Mouse (Mus musculus): Measurements from ENCODE around the gene Csf2rb2. TPM values are rescaled to one million over a fixed set of nuclear protein-coding genes. Genes with fewer than 3 reads are reported as not detected.
"Not testable (repeated sequence)": the region's sequence is repeated elsewhere in the genome, so short reads cannot be mapped to it uniquely, and the experiment has no call there.

Csf2rb2 gene
- polyA plus RNA-seq, 1 experiment from 2014 or later = 0.18 TPM

DNA sequence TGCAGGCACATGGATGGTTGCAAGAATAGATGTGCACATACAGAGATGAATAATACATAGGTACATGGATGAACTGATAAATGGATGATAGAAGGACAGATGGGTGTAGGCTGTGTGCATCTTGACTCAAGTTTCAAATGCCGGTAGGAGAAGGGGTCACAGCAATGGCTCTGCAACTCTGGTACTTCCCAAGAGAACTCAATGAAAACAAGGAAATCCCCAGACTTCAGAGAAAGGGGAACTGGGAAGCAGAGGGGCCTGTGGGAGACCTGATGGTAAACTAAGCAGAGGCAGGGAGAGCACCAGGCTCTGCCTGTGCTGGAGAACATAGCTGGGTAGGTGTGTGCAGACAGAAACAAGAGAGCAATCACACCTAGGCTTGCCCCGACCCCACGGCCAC lies 28.9 kb upstream of the Csf2rb2 start:
- Histone ChIP-seq H3K4me1 (ENCODE audit: control insufficient read depth in 2 of 2, insufficient read depth in 2 of 2, low read length in 2 of 2) (no peaks in the 10 kb centered on the region), H3K27me3 (ENCODE audit: control insufficient read depth, insufficient read depth, low read length) (no peaks in the 10 kb centered on the region), H3K9ac (ENCODE audit: low read length) (no peak overlapping the region), H3K4me3 (ENCODE audit: control insufficient read depth in 1 of 2, insufficient read depth in 1 of 2, low read depth in 1 of 2, low read length in 2 of 2) (no peak overlapping the region), H3K9me3 (ENCODE audit: control insufficient read depth, low read length) (no peaks in the 10 kb centered on the region), H3K36me3 (ENCODE audit: control insufficient read depth, insufficient read depth, low read length) (no peaks in the 10 kb centered on the region), H3K4me2 (ENCODE audit: low read length) (no peak overlapping the region), H3K27ac (replicated peaks in 1 of 2; ENCODE audit: control insufficient read depth in 1 of 2, insufficient read depth in 1 of 2, low read depth in 2 of 2, low read length in 2 of 2) (no peak overlapping the region)
- no peak for ATAC-seq (ENCODE audit: insufficient number of reproducible peaks, insufficient read depth, low FRiP score, low read depth)
- 81% methylated on average over 3 of the region's 3 CpGs for WGBS

DNA sequence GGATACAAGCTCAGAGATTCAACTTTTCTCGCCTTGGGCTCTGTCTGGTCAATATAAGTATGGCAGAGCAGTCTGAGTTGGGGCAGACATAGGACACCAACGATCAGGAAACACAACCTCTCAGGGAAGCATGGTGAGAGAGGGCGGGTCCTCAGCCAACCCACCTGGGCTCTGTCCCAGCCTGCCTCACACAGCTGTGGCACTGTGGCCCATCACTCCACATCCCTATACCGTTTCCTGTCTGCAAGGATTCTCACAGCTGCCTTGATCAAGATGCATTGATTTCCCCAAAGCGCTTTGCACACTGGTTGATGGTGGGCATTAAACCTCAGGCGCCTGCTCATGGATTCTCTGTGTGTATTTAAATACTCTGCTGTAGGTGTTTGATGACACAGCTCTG lies 27.5 kb upstream of the Csf2rb2 start:
- Histone ChIP-seq H3K27ac (replicated peaks in 1 of 2; ENCODE audit: control insufficient read depth in 1 of 2, insufficient read depth in 1 of 2, low read depth in 2 of 2, low read length in 2 of 2) (no peak overlapping the region), H3K9me3 (ENCODE audit: control insufficient read depth, low read length) (no peaks in the 10 kb centered on the region), H3K36me3 (ENCODE audit: control insufficient read depth, insufficient read depth, low read length) (no peaks in the 10 kb centered on the region), H3K4me2 (ENCODE audit: low read length) (no peak overlapping the region), H3K4me3 (ENCODE audit: control insufficient read depth in 1 of 2, insufficient read depth in 1 of 2, low read depth in 1 of 2, low read length in 2 of 2) (no peak overlapping the region), H3K4me1 (ENCODE audit: control insufficient read depth in 2 of 2, insufficient read depth in 2 of 2, low read length in 2 of 2) (no peaks in the 10 kb centered on the region), H3K27me3 (ENCODE audit: control insufficient read depth, insufficient read depth, low read length) (no peaks in the 10 kb centered on the region), H3K9ac (ENCODE audit: low read length) (no peak overlapping the region)
- 66% methylated on average over 6 of the region's 6 CpGs for WGBS
- ATAC-seq (ENCODE audit: insufficient number of reproducible peaks, insufficient read depth, low FRiP score, low read depth) = no peak

DNA sequence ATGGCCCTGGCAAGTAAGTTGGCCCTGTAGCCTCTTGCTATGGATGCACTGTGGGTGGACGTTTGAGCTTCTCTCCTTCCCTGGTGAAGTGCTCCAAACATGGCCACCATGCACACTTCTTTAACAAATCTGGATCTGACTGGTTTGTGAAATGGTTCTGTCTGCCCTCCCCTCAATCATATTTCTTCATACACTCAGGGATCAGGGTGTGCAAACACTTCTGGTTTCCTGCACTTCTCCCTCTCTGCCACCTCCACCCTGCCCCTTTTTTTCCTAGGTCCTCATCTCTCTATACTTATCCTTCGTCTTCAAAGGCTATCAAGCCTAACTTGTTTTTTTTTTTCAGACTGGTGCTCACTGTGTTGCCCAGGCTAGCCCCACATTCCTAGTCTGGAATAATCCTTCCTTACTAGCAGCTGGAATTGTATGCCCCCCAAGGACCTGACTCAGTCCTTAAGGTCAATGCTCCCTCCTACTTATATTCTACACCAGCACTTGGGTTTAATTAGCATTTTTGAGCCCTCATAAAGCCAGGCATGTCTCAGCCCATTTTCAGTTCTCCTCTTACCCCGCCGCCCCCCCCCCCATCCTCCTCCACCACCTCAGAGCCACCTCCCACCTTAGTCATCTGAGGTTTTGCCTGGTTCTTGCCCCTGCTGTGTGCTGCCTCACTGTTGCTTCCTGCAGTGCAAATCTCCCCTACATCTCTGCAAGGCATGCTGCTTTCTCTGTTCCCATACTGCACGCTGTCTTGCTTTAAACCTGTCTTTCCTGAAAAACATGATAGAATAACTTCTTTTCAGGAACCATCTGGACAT lies 26.2 kb upstream of the Csf2rb2 start:
- 66% methylated on average over 5 of the region's 5 CpGs for WGBS
- H3K9ac ChIP-seq (ENCODE audit: low read length) = no peak overlapping the region
- no peak for ATAC-seq (ENCODE audit: insufficient number of reproducible peaks, insufficient read depth, low FRiP score, low read depth)
- no peak overlapping the region for H3K4me2 ChIP-seq (ENCODE audit: low read length)
- no peaks in the 10 kb centered on the region for H3K27me3 ChIP-seq (ENCODE audit: control insufficient read depth, insufficient read depth, low read length)
- H3K9me3 ChIP-seq (ENCODE audit: control insufficient read depth, low read length) = no peaks in the 10 kb centered on the region
- no peak overlapping the region for H3K27ac ChIP-seq (replicated peaks in 1 of 2; ENCODE audit: control insufficient read depth in 1 of 2, insufficient read depth in 1 of 2, low read depth in 2 of 2, low read length in 2 of 2)
- H3K4me1 ChIP-seq (ENCODE audit: control insufficient read depth in 2 of 2, insufficient read depth in 2 of 2, low read length in 2 of 2) = no peaks in the 10 kb centered on the region
- no peaks in the 10 kb centered on the region for H3K36me3 ChIP-seq (ENCODE audit: control insufficient read depth, insufficient read depth, low read length)
- no peak overlapping the region for H3K4me3 ChIP-seq (ENCODE audit: control insufficient read depth in 1 of 2, insufficient read depth in 1 of 2, low read depth in 1 of 2, low read length in 2 of 2)

DNA sequence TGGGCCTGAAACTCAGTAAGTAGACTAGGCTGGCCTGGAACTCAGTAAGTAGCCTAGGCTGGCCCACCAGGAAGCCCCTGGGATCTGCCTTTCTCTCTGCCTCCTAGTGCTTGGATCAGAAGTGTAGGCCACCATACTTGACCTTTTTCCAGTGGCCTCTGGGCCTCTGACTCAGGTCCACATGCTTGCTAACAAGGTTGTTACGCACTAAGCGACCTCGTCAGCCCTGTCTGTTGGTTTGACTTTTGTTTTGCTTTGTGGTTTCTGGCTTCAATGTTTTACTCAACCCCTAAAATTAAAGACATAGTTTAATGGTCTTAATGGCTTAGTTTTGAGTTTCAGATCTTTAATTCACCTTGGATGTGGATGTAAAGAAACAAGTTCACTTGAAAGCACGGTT lies 25.2 kb upstream of the Csf2rb2 start:
- Histone ChIP-seq H3K27ac (replicated peaks in 1 of 2; ENCODE audit: control insufficient read depth in 1 of 2, insufficient read depth in 1 of 2, low read depth in 2 of 2, low read length in 2 of 2) (no peak overlapping the region), H3K4me2 (ENCODE audit: low read length) (no peak overlapping the region), H3K27me3 (ENCODE audit: control insufficient read depth, insufficient read depth, low read length) (no peaks in the 10 kb centered on the region), H3K9me3 (ENCODE audit: control insufficient read depth, low read length) (no peaks in the 10 kb centered on the region), H3K4me1 (ENCODE audit: control insufficient read depth in 2 of 2, insufficient read depth in 2 of 2, low read length in 2 of 2) (no peaks in the 10 kb centered on the region), H3K4me3 (ENCODE audit: control insufficient read depth in 1 of 2, insufficient read depth in 1 of 2, low read depth in 1 of 2, low read length in 2 of 2) (no peak overlapping the region), H3K36me3 (ENCODE audit: control insufficient read depth, insufficient read depth, low read length) (no peaks in the 10 kb centered on the region), H3K9ac (ENCODE audit: low read length) (no peak overlapping the region)
- no peak for ATAC-seq (ENCODE audit: insufficient number of reproducible peaks, insufficient read depth, low FRiP score, low read depth)
- WGBS = 88% methylated on average over 4 of the region's 4 CpGs

DNA sequence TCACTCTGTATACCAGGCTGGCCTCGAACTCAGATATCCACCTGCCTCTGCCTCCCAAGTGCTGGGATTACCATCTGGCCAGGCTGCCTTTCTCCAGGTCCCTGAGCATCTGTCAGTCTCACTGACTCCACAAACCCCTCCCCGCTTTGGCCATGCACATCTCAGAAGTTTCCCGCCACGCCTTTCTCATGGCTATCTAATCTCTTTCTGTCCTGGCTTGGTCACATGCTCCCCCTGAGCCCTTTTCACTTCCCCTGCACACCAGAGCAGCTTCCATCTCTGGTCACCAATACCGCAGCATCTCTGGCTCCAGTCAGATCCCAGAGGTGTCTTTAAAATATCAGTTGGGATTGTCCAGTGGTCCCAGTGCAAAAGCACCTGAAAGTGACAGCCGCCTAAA lies 24.5 kb upstream of the Csf2rb2 start:
- not testable (repeated sequence) for H3K4me3 ChIP-seq (ENCODE audit: control insufficient read depth in 1 of 2, insufficient read depth in 1 of 2, low read depth in 1 of 2, low read length in 2 of 2); H3K4me2 ChIP-seq (ENCODE audit: low read length); H3K9me3 ChIP-seq (ENCODE audit: control insufficient read depth, low read length); H3K9ac ChIP-seq (ENCODE audit: low read length); H3K27me3 ChIP-seq (ENCODE audit: control insufficient read depth, insufficient read depth, low read length); H3K27ac ChIP-seq (replicated peaks in 1 of 2; ENCODE audit: control insufficient read depth in 1 of 2, insufficient read depth in 1 of 2, low read depth in 2 of 2, low read length in 2 of 2); H3K4me1 ChIP-seq (ENCODE audit: control insufficient read depth in 2 of 2, insufficient read depth in 2 of 2, low read length in 2 of 2); ATAC-seq (ENCODE audit: insufficient number of reproducible peaks, insufficient read depth, low FRiP score, low read depth); H3K36me3 ChIP-seq (ENCODE audit: control insufficient read depth, insufficient read depth, low read length)
- 36% methylated on average over 6 of the region's 6 CpGs for WGBS

DNA sequence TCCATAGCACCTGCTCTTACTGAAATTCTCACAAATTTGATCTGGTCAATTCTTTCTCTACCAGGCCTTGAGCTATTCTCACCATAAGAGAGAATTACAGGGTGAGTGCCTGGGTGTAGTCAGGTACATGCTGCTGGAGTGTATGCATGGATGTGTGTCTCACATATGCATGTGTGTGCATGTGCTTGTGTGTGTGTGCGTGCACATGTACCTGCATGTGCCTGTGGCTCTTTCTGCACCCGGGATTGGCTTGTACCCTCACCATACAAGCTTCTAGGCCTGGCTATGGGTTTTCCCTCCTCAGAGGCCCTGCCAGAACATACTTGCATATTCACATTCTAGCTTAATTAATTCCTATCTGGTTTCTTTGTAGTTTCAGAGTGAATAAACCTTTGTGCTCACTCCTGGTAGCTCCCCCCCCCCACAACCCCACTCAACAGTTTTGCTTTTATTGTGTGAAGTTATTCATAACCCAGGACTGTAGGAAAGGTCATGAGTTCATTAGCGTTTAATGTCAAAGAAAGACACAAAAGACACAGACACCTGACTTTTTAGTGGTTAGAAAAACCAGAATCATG lies 23.1 kb upstream of the Csf2rb2 start:
- Histone ChIP-seq H3K9me3 (ENCODE audit: control insufficient read depth, low read length) (no peaks in the 10 kb centered on the region), H3K36me3 (ENCODE audit: control insufficient read depth, insufficient read depth, low read length) (no peaks in the 10 kb centered on the region), H3K4me3 (ENCODE audit: control insufficient read depth in 1 of 2, insufficient read depth in 1 of 2, low read depth in 1 of 2, low read length in 2 of 2) (no peak overlapping the region), H3K27ac (replicated peaks in 1 of 2; ENCODE audit: control insufficient read depth in 1 of 2, insufficient read depth in 1 of 2, low read depth in 2 of 2, low read length in 2 of 2) (no peak overlapping the region), H3K4me2 (ENCODE audit: low read length) (no peak overlapping the region), H3K27me3 (ENCODE audit: control insufficient read depth, insufficient read depth, low read length) (no peaks in the 10 kb centered on the region), H3K4me1 (ENCODE audit: control insufficient read depth in 2 of 2, insufficient read depth in 2 of 2, low read length in 2 of 2) (no peaks in the 10 kb centered on the region), H3K9ac (ENCODE audit: low read length) (no peak overlapping the region)
- ATAC-seq (ENCODE audit: insufficient number of reproducible peaks, insufficient read depth, low FRiP score, low read depth) = no peak
- WGBS = 86% methylated on average over 3 of the region's 3 CpGs

DNA sequence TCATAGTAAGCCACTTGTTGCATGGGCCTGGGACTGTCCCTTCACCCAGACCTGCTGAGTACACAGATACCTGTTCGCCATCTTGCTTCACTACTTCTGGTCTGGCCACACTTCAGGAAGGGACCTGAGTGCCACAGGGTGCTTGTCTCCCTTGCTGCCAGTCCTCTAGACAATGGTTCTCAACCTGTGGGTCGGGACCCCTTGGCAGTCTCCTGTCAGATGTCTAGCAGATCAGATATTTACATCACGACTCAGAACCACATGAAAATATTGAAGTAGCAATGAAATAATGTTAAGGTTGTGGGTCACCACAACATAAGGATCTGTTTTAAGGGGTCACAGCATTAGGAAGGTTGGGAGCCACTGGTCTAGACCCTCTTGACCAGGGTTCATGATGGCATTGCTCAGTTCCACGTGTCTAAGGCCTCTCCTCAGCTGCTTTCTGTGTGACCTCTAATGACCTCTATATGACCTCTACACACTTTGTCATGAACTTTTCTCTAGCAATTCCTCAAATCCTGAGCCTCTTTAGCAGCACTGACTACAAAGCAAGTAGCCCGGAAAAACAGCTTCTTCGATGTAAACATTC lies 22.3 kb upstream of the Csf2rb2 start:
- H3K9me3 ChIP-seq (ENCODE audit: control insufficient read depth, low read length); H3K4me3 ChIP-seq (ENCODE audit: control insufficient read depth in 1 of 2, insufficient read depth in 1 of 2, low read depth in 1 of 2, low read length in 2 of 2); H3K9ac ChIP-seq (ENCODE audit: low read length); H3K4me1 ChIP-seq (ENCODE audit: control insufficient read depth in 2 of 2, insufficient read depth in 2 of 2, low read length in 2 of 2); H3K27me3 ChIP-seq (ENCODE audit: control insufficient read depth, insufficient read depth, low read length); H3K27ac ChIP-seq (replicated peaks in 1 of 2; ENCODE audit: control insufficient read depth in 1 of 2, insufficient read depth in 1 of 2, low read depth in 2 of 2, low read length in 2 of 2); H3K36me3 ChIP-seq (ENCODE audit: control insufficient read depth, insufficient read depth, low read length); H3K4me2 ChIP-seq (ENCODE audit: low read length); ATAC-seq (ENCODE audit: insufficient number of reproducible peaks, insufficient read depth, low FRiP score, low read depth): not testable (repeated sequence)
- WGBS = 84% methylated on average over 6 of the region's 6 CpGs
